In genomic region chr2:27969158-27969557, GRCm38 (mm10) we compare ENCODE assay signal across 9 mouse cellular contexts.
DNase-seq lines count a peak whose midpoint lies in the region; ATAC-seq and TF ChIP-seq lines count a peak whose summit lies in the region.
"Had no signal": no experiment of that assay in that cellular context is flagged by ENCODE, and none has a peak within 500 bp of the region (broad histone marks: within the 10 kb centered on the region; RNA-seq: fewer than 3 reads in every experiment).

No protein-coding gene starts in this region.

- H3K4me2 ChIP-seq in liver, embryonic 11.5 days = no peak overlapping the region
- H3K4me2 ChIP-seq: liver, embryonic 15.5 days; stomach, embryonic 15.5 days had no signal

- no peak overlapping the region for H3K9ac ChIP-seq in liver, embryonic 11.5 days (ENCODE audit: low read depth, low read length)
- H3K9ac ChIP-seq: liver, embryonic 15.5 days; stomach, embryonic 15.5 days had no signal

- ATAC-seq in liver, embryonic 11.5 days (replicated peaks; ENCODE audit: low FRiP score) = no peak; the same call in 1 of the 2 replicates

- no peaks in the 10 kb centered on the region for H3K4me1 ChIP-seq in liver, embryonic 11.5 days (replicated peaks; ENCODE audit: control insufficient read depth, insufficient read depth, low read length)
- H3K4me1 ChIP-seq in bone marrow, adult 2 months (ENCODE audit: control insufficient read depth, insufficient read depth, low read length) = no peaks in the 10 kb centered on the region
- H3K4me1 ChIP-seq: stomach, embryonic 15.5 days had no signal

- TF ChIP-seq POLR2A in bone marrow, adult 2 months (IDR thresholded peaks at IDR 0.05; ENCODE audit: borderline replicate concordance, control insufficient read depth, low read depth, low read length) = no peak

- no peak overlapping the region for H3K4me3 ChIP-seq in liver, embryonic 11.5 days (ENCODE audit: low read depth, low read length)
- no peak overlapping the region for H3K4me3 ChIP-seq in bone marrow, adult 2 months (replicated peaks; ENCODE audit: control insufficient read depth, low read depth, low read length)
- H3K4me3 ChIP-seq: liver, embryonic 15.5 days; stomach, embryonic 15.5 days had no signal

- TF ChIP-seq CTCF in bone marrow, adult 2 months (IDR thresholded peaks at IDR 0.05; ENCODE audit: control insufficient read depth, insufficient read depth, low read length) = peak; percentile 44; the same call in 1 of the 2 replicates

- H3K27me3 ChIP-seq in liver, embryonic 11.5 days (replicated peaks; ENCODE audit: control insufficient read depth, insufficient read depth, low read length) = no peaks in the 10 kb centered on the region
- H3K27me3 ChIP-seq: liver, embryonic 15.5 days; stomach, embryonic 15.5 days had no signal

- H3K27ac ChIP-seq in liver, embryonic 11.5 days (ENCODE audit: low read depth, low read length) = no peak overlapping the region
- H3K27ac ChIP-seq in bone marrow, adult 2 months (ENCODE audit: control insufficient read depth, insufficient read depth, low read depth, low read length, poor library complexity) = no peak overlapping the region
- H3K27ac ChIP-seq: liver, embryonic 15.5 days; stomach, embryonic 15.5 days had no signal

- H3K9me3 ChIP-seq in liver, embryonic 11.5 days (ENCODE audit: control insufficient read depth, low read length) = no peaks in the 10 kb centered on the region
- H3K9me3 ChIP-seq: liver, embryonic 15.5 days; stomach, embryonic 15.5 days had no signal

- 21% methylated on average over 6 of the region's 6 CpGs for WGBS in liver, embryonic 11.5 days
- 10% methylated on average over 6 of the region's 6 CpGs for WGBS in bone marrow, adult 2 months

- DNase-seq in liver = peak; percentile 51
- DNase-seq in liver, embryonic 11.5 days (ENCODE audit: low spot score) = no peak
- DNase-seq in MN1 (ENCODE audit: low spot score) = peak; percentile 7
- DNase-seq in fibroblast of lung, adult 2 months (ENCODE audit: low read depth) = peak; percentile 19
- DNase-seq in kidney, postnatal 4 days = peak; percentile 73 to 78
- DNase-seq in retina, postnatal 1 day = peak; percentile 73

- H3K36me3 ChIP-seq in liver, embryonic 11.5 days (ENCODE audit: control insufficient read depth, insufficient read depth, low read length) = peaks cover 3% of the 10 kb centered on the region; the same call in 1 of the 2 replicates
- H3K36me3 ChIP-seq: liver, embryonic 15.5 days had no signal
